Mouse (Mus musculus) E14TG2a.4 (cell line): ENCODE measurements around the gene Wwox.

Experiments used
- H3K27me3 ChIP-seq: 2 replicates; pipeline ENCODE4 v1.6.1; 2014; ENCODE audit warnings: low read length, control low read depth; ENCODE audit not compliant: insufficient read depth
- H3K36me3 ChIP-seq: 2 replicates; pipeline ENCODE4 v1.6.1; 2014; ENCODE audit warnings: low read length, control low read depth; ENCODE audit not compliant: insufficient read depth
- H3K4me1 ChIP-seq: replicated peaks from 2 replicates; pipeline ENCODE4 v1.6.1; 2014; ENCODE audit warnings: low read depth, low read length, control low read depth
- H3K4me3 ChIP-seq: replicated peaks from 2 replicates; pipeline ENCODE4 v1.5.1; 2014; ENCODE audit warnings: mild to moderate bottlenecking, low read length
- H3K9me3 ChIP-seq: 2 replicates; pipeline ENCODE4 v1.6.1; 2014; ENCODE audit warnings: low read length, control low read depth
- CTCF ChIP-seq: conservative IDR thresholded peaks from 2 replicates; pipeline ENCODE4 v1.5.1; 2014; ENCODE audit warnings: low read length
- NANOG ChIP-seq: IDR thresholded peaks from 2 replicates; pipeline ENCODE4 v1.6.1; 2014; ENCODE audit warnings: borderline replicate concordance, low read length, mixed read lengths
- POU5F1 ChIP-seq: IDR thresholded peaks from 2 replicates; pipeline ENCODE4 v1.6.1; 2014; ENCODE audit warnings: low read length, borderline replicate concordance

Wwox gene

DNA sequence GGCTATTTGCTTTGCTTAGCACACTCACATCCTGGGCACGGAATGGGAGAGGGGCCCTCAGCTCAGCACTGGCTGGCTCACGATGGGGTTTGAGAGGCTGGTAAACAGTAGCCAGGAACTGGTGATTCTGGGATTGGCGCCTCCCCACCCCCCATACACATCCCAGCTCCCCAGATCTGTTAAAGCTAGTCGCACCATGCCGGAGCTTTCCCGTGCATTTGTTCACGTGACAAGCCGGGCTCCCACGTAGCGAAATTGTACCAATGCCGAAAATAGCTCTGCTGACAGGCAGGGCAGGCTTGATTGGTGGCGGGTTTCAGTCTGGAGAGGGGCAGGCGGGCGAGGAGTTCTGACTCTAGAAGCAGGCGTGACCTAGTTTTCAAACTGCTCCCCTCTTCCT, 16.5 kb downstream of the Wwox start:
- peaks cover 20% of the 10 kb centered on the region for H3K4me1 ChIP-seq
- no peaks in the 10 kb centered on the region for H3K9me3 ChIP-seq
- TF ChIP-seq NANOG (no peak), CTCF (no peak), POU5F1 (no peak)

DNA sequence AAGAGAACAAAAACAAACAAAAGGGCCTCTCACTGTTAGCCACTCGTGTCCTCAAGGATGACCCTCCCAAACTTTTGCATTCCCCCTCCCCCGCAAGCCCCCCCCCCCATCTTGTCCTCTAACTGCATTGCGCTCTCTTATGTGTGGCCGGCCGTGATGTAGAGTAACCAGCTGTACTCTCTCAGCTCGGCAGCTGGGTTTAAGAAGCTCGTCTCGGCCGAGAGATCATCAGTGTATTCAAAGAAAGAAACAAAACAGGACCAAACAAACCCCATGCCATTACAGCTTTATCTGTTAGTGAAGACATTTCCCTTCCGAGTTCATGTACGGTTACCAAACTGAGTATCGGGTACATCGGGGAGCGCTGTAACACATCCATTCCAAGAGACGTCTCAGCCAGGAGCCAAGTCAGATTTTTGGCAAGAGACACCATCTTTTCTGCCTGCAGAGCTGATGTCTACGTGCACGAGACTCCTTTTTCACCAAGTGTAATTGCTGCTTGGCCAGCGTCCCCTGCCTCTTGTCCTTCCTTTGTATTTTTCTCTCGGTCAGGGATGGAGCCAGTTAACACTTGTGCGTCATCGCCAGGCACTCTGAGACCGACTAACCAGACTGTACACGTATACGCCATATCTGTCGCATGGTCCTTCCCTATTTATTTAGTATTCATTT, 18.8 kb downstream of the Wwox start:
- no peak overlapping the region for H3K4me3 ChIP-seq
- no peaks in the 10 kb centered on the region; the same call in 1 of the 2 replicates for H3K36me3 ChIP-seq
- H3K9me3 ChIP-seq, result no peaks in the 10 kb centered on the region
- H3K27me3 ChIP-seq, result no peaks in the 10 kb centered on the region; the same call in 1 of the 2 replicates
- no peak for TF ChIP-seq NANOG
- TF ChIP-seq CTCF, result no peak
- no peak for TF ChIP-seq POU5F1
- H3K4me1 ChIP-seq, result peaks cover 20% of the 10 kb centered on the region

More for the DNA sequence above, 16.5 kb downstream of the Wwox start:
- H3K4me3 ChIP-seq, result peak overlapping the region; percentile 66
- H3K27me3 ChIP-seq, result no peaks in the 10 kb centered on the region; the same call in 1 of the 2 replicates
- H3K36me3 ChIP-seq, result peaks cover 5% of the 10 kb centered on the region

DNA sequence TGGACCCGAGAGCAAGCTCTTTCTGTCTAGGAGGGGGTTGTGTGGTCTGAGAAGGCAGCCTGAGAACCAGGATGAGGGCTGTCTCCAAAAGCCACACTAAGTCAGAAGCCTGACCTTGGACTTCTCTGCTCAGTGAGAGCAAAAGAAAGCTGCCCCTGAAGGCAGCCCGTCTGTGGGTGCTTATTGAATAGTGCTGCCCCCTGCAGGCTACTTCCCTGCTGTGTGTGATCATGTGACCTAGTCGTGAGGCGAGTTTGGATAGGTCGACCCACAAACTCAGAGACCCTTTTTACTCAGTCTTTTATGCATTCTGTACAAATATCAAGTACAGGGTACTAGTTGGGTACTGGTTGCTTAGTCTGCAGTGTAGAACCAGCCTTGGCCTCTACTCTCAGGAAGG, 21.1 kb downstream of the Wwox start:
- Histone ChIP-seq H3K27me3 (no peaks in the 10 kb centered on the region), H3K36me3 (no peaks in the 10 kb centered on the region; the same call in 1 of the 2 replicates), H3K4me1 (peaks cover 19% of the 10 kb centered on the region), H3K9me3 (no peaks in the 10 kb centered on the region), H3K4me3 (no peak overlapping the region)
- no peak for TF ChIP-seq POU5F1
- no peak for TF ChIP-seq NANOG
- no peak for TF ChIP-seq CTCF

DNA sequence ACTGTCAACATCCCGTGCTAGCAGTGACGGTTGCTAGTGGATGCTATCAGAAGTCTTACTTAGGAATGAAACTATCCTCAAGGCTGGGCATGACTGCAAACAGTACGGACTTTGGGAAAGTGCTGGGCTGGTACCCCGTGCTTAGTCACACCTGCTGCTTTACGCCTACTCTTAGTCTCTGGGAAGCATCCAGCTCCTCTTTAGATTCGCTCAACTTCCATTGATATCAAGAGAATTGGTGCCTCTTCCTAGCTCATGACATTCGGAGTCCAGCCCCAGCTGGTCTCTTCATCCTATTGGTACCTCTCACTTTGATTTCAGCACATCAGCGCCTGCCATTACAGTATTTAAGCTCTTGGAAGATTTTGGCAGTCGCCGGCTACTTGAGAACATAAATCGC, 23.1 kb downstream of the Wwox start:
- Histone ChIP-seq H3K36me3 (no peaks in the 10 kb centered on the region; the same call in 1 of the 2 replicates), H3K4me1 (peaks cover 11% of the 10 kb centered on the region; the same call in 1 of the 2 replicates), H3K4me3 (no peak overlapping the region), H3K9me3 (no peaks in the 10 kb centered on the region), H3K27me3 (no peaks in the 10 kb centered on the region)
- TF ChIP-seq CTCF, result no peak
- TF ChIP-seq POU5F1, result no peak
- TF ChIP-seq NANOG, result no peak

DNA sequence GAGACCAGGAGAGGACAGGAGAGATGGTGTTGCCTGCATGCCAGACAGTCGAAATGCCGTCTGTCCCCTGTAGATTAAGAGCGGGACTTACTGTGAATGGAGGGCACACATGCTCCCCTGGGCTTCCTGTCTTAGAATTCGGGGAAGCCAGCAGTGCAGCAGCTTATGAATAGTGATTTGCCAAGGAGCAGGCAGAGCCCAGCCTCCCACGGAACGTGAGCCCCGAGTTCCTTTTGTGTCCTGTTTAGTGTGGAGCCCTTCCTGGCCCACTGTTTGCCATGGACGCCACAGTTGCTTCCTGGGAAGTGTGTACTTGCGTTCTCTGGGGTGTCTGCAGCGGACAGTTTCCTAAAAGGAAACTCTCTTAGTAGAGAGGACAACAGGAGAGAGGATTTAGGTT, 23.9 kb downstream of the Wwox start:
- Histone ChIP-seq H3K4me1 (peaks cover 17% of the 10 kb centered on the region), H3K36me3 (no peaks in the 10 kb centered on the region; the same call in 1 of the 2 replicates), H3K9me3 (no peaks in the 10 kb centered on the region), H3K4me3 (no peak overlapping the region), H3K27me3 (no peaks in the 10 kb centered on the region)
- TF ChIP-seq NANOG (no peak), CTCF (no peak), POU5F1 (no peak)

DNA sequence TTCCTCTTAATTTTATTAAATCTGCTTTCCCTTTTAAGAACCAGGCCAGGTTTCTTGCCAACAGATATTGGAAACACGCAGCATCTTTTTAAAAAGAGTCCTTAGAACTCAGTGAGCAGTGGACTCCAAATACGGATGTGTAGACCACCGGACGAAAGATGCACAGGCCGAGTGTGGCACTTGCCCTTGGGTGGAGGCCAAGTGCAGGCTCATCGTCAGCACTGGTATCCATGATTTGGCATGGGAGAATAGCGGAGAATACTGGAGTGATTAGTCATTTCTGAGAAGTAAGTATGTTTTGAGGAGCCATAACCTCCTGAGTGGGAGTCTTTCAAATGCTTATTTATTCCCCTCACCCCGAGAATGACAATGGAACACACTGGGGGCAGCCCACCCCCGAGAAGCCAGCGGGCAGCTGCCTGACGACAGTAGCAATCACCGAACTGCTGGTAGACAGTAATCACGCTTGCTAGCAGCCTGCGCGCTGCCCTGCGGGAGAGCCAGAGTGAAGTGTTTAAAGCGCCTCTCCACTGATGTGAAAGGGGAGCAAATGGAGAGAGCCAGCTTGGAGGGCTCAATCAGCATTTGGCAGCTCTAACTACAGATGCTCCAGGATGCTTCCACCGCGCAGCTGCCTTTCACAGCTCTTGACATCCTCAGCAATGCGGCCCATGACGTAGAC, 29.2 kb downstream of the Wwox start:
- Histone ChIP-seq H3K27me3 (no peaks in the 10 kb centered on the region), H3K36me3 (peaks cover 6% of the 10 kb centered on the region; the same call in 1 of the 2 replicates), H3K4me1 (peaks cover 15% of the 10 kb centered on the region), H3K4me3 (0 out of 2 replicates have a peak overlapping the region, but pooled peaks have one; percentile 21), H3K9me3 (no peaks in the 10 kb centered on the region)
- TF ChIP-seq CTCF (no peak), POU5F1 (no peak), NANOG (no peak; the same call in 1 of the 2 replicates)

DNA sequence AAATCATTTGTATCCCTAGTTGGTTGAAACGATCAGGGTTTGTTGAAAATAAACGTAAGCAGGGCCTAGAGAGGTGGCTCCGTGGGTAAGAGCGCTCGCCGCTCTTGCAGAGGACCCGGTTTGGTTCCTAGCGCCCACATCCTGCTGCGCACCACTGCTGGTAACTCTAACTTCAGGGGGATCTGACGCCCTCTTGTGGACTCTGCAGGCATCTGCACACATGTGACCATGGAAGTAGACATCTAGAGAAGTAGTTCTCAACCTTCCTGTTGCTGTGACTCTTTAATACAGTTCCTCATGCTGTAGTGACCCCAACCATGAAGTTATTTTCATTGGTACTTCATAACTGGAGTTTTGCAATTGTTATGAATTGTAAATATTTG, 29.7 kb downstream of the Wwox start:
- peaks cover 7% of the 10 kb centered on the region; the same call in 1 of the 2 replicates for H3K36me3 ChIP-seq
- peak; percentile 45 for TF ChIP-seq CTCF
- TF ChIP-seq POU5F1, result no peak
- no peak for TF ChIP-seq NANOG
- H3K27me3 ChIP-seq, result no peaks in the 10 kb centered on the region
- H3K9me3 ChIP-seq, result no peaks in the 10 kb centered on the region
- H3K4me3 ChIP-seq, result 0 out of 2 replicates have a peak overlapping the region, but pooled peaks have one; percentile 21
- H3K4me1 ChIP-seq, result peaks cover 15% of the 10 kb centered on the region

DNA sequence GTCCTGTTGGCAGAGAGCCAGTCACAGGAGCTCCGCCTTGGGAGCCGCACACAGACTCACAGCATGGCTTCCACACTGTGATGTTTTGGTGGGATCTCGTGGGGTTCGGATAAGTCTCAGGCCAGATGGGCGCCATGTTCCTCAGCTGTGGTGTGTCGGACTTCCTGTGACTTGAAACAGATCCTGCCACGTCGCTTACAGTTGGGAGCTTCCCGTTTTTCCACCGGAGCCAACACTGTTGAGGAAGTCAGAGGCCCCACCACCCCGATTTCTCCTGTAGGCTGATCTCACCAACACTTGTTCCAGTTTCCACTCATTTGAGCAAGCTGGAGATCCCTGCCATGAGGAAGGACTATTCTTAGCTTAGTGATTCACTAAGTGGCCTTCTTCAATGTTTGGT, 34.1 kb downstream of the Wwox start:
- Histone ChIP-seq H3K9me3 (no peaks in the 10 kb centered on the region), H3K4me1 (peaks cover 8% of the 10 kb centered on the region), H3K27me3 (no peaks in the 10 kb centered on the region), H3K36me3 (peaks cover 7% of the 10 kb centered on the region; the same call in 1 of the 2 replicates), H3K4me3 (no peak overlapping the region)
- no peak for TF ChIP-seq CTCF
- TF ChIP-seq POU5F1, result no peak
- no peak for TF ChIP-seq NANOG
